Mouse (Mus musculus): Measurements from ENCODE around the gene Creld1.

Creld1 gene

GRCm38 (mm10) chr6:113471297-113471936, 11.7 kb upstream of the Creld1 start, which contains the start of gene Il17rc:
Il17rc (plus strand) TSS chr6:113471427.
- no peak for DNase-seq

- DNase-seq = no peak
These were observed 11.0 kb upstream of the Creld1 start for GRCm38 (mm10) chr6:113472061-113472460.

GRCm38 (mm10) chr6:113473246-113473645, 9.9 kb upstream of the Creld1 start:
- DNase-seq = no peak

GRCm38 (mm10) chr6:113473715-113474114, 9.4 kb upstream of the Creld1 start:
- no peak for DNase-seq

GRCm38 (mm10) chr6:113477353-113477752, 5.7 kb upstream of the Creld1 start:
- DNase-seq = no peak

GRCm38 (mm10) chr6:113478906-113479305, 4.2 kb upstream of the Creld1 start:
- no peak for DNase-seq

GRCm38 (mm10) chr6:113480555-113481373, 2.3 kb upstream of the Creld1 start:
- no peak for DNase-seq

- peak; percentile 49 for DNase-seq
These were observed 509 bp upstream of the Creld1 start for GRCm38 (mm10) chr6:113482477-113483099.

- DNase-seq = peak; percentile 37
These were observed 632 bp downstream of the Creld1 start for GRCm38 (mm10) chr6:113483729-113484128.

GRCm38 (mm10) chr6:113487125-113487576, 4.1 kb downstream of the Creld1 start:
- peak; percentile 50 for DNase-seq

- DNase-seq = no peak
These were observed 6.3 kb downstream of the Creld1 start for GRCm38 (mm10) chr6:113489410-113489809.

- no peak for DNase-seq
These were observed 9.2 kb downstream of the Creld1 start for GRCm38 (mm10) chr6:113492101-113492864.

- DNase-seq = peak; percentile 88
These were observed 11.2 kb downstream of the Creld1 start for GRCm38 (mm10) chr6:113494258-113494788.

- DNase-seq = peak; percentile 27
These were observed 12.1 kb downstream of the Creld1 start for GRCm38 (mm10) chr6:113495071-113495675.

- DNase-seq = no peak
These were observed 16.2 kb downstream of the Creld1 start for GRCm38 (mm10) chr6:113499346-113499745.

- no peak for DNase-seq
These were observed 18.4 kb downstream of the Creld1 start, which contains the start of gene Prrt3 for GRCm38 (mm10) chr6:113501388-113502084. Prrt3 (minus strand) TSS chr6:113501931.

GRCm38 (mm10) chr6:113502801-113503200, 19.7 kb downstream of the Creld1 start:
- DNase-seq = no peak

GRCm38 (mm10) chr6:113505689-113506088, 22.6 kb downstream of the Creld1 start:
- no peak for DNase-seq

GRCm38 (mm10) chr6:113507130-113507529, 24.0 kb downstream of the Creld1 start:
- DNase-seq = no peak

- no peak for DNase-seq
These were observed 25.3 kb downstream of the Creld1 start for GRCm38 (mm10) chr6:113508272-113508946.

- DNase-seq = no peak
These were observed 25.8 kb downstream of the Creld1 start for GRCm38 (mm10) chr6:113508947-113509280.
